Mouse (Mus musculus) cerebellum, postnatal 25 days (tissue): Measurements from ENCODE around the gene Emp2.
"Not testable (repeated sequence)": the region's sequence is repeated elsewhere in the genome, so short reads cannot be mapped to it uniquely, and the experiment has no call there.

Experiments used
- DNase-seq, 2 experiments: peaks; one replicate each; pipeline ENCODE4 v3.0.0; 2021; ENCODE audit warnings: mixed read lengths in 2 of 2

The Emp2 gene

GRCm38 (mm10) chr16:10316493-10317196 lies 2.9 kb upstream of the Emp2 start:
- no peak for DNase-seq

GRCm38 (mm10) chr16:10313226-10313625 lies 542 bp downstream of the Emp2 start:
- no peak for DNase-seq

- DNase-seq, result no peak
Measured at GRCm38 (mm10) chr16:10311989-10312388, 1.8 kb downstream of the Emp2 start.

- no peak for DNase-seq
Measured at GRCm38 (mm10) chr16:10311086-10311485, 2.7 kb downstream of the Emp2 start.

- DNase-seq, result no peak
Measured at GRCm38 (mm10) chr16:10310507-10310906, 3.3 kb downstream of the Emp2 start.

- no peak for DNase-seq
Measured at GRCm38 (mm10) chr16:10307351-10307750, 6.4 kb downstream of the Emp2 start.

- DNase-seq, result no peak
Measured at GRCm38 (mm10) chr16:10306101-10306500, 7.7 kb downstream of the Emp2 start.

GRCm38 (mm10) chr16:10301337-10301736 lies 12.4 kb downstream of the Emp2 start:
- no peak for DNase-seq

GRCm38 (mm10) chr16:10300231-10301186 lies 13.3 kb downstream of the Emp2 start:
- DNase-seq, result no peak

- DNase-seq, result no peak
Measured at GRCm38 (mm10) chr16:10299637-10300036, 14.1 kb downstream of the Emp2 start.

GRCm38 (mm10) chr16:10297696-10298644 lies 15.8 kb downstream of the Emp2 start:
- DNase-seq, result no peak

- DNase-seq, result no peak
Measured at GRCm38 (mm10) chr16:10288115-10288514, 25.7 kb downstream of the Emp2 start.

GRCm38 (mm10) chr16:10286513-10287268 lies 27.1 kb downstream of the Emp2 start:
- DNase-seq, result peak in 1 of 2 experiments; percentile 12

- DNase-seq, result no peak
Measured at GRCm38 (mm10) chr16:10281890-10282289, 31.9 kb downstream of the Emp2 start.

- DNase-seq, result peak; percentile 81 to 91
Measured at GRCm38 (mm10) chr16:10280286-10280951, 33.3 kb downstream of the Emp2 start.

GRCm38 (mm10) chr16:10276778-10277177 lies 37.0 kb downstream of the Emp2 start:
- DNase-seq, result not testable (repeated sequence)

- DNase-seq, result peak in 1 of 2 experiments; percentile 15
Measured at GRCm38 (mm10) chr16:10274465-10274864, 39.3 kb downstream of the Emp2 start.

GRCm38 (mm10) chr16:10272256-10272655 lies 41.5 kb downstream of the Emp2 start:
- peak; percentile 55 to 79 for DNase-seq

- DNase-seq, result no peak
Measured at GRCm38 (mm10) chr16:10253993-10254392, 59.8 kb downstream of the Emp2 start.

GRCm38 (mm10) chr16:10236601-10237000 lies 77.2 kb downstream of the Emp2 start:
- peak in 1 of 2 experiments; percentile 7 for DNase-seq
